Mouse (Mus musculus) heart, adult 2 months (tissue): Measurements from ENCODE around the gene Psmd1.

Source experiments
- CTCF ChIP-seq: fragments of 200-600 bp; IDR thresholded peaks from 2 replicates; pipeline ENCODE4 v1.8.1; 2022; ENCODE audit warnings: antibody characterized with exemption, mild to moderate bottlenecking, moderate library complexity
- POLR2A ChIP-seq: fragments of 200-500 bp; IDR thresholded peaks from 2 replicates; pipeline ENCODE4 v1.6.1; 2011; ENCODE audit warnings: mild to moderate bottlenecking, low read depth, low read length, control low read depth; ENCODE audit not compliant: insufficient read depth

DNA sequence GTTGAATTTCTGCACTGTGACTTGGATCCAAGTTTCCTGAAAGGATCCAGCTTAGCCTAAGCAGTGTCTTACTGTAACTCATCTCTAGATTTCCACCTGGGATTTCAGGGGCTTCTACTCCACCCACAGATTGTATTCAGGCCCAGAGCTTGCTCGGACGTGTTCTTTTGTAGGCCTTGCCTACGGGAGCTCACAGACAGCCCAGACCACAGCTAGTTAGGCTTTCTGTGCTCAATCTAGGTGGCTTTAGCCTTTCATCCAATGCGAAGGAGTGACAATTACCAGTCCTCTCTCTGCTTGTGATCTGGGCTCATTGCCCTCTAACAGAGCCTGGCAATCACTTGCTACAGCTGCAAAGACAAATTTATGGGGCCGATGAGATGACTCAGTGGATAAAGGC is 82.1 kb downstream of the Psmd1 start:
- TF ChIP-seq POLR2A (no peak), CTCF (no peak)
